Mouse (Mus musculus) gastrocnemius, postnatal 14 days (tissue): ENCODE measurements around the gene Ffar4. TPM values are rescaled to one million over a fixed set of nuclear protein-coding genes. Genes with fewer than 3 reads are reported as not detected.

Experiments
- total RNA-seq, 2 experiments: library from RNA; stranded (reverse); gene quantifications; 2 replicates each; pipeline ENCODE4 v1.2.3; 2021

Ffar4 gene
- total RNA-seq, 2 experiments from 2014 or later: not detected

Other genes starting within 250 kb of the Ffar4 start
- 1 to 10 TPM; 8.5 to 8.9 TPM for gene Myof, start 53.5 kb upstream of the Ffar4 start, total RNA-seq
- 1 to 10 TPM; 1.8 to 1.9 TPM for gene Cep55, start 42.1 kb upstream of the Ffar4 start, total RNA-seq
- 1 to 10 TPM; 2.6 to 3.9 TPM for gene Rbp4, start 28.2 kb downstream of the Ffar4 start, total RNA-seq
- not detected for gene Pde6c, start 35.7 kb downstream of the Ffar4 start, total RNA-seq
- gene Fra10ac1, start 127.1 kb downstream of the Ffar4 start, total RNA-seq: 10 to 100 TPM in 1 of 2 experiments, 1 to 10 TPM in 1; 8.1 to 10.8 TPM
- 1 to 10 TPM; 2.0 to 2.6 TPM for gene Lgi1, start 167.5 kb downstream of the Ffar4 start, total RNA-seq